In the genomic region with DNA sequence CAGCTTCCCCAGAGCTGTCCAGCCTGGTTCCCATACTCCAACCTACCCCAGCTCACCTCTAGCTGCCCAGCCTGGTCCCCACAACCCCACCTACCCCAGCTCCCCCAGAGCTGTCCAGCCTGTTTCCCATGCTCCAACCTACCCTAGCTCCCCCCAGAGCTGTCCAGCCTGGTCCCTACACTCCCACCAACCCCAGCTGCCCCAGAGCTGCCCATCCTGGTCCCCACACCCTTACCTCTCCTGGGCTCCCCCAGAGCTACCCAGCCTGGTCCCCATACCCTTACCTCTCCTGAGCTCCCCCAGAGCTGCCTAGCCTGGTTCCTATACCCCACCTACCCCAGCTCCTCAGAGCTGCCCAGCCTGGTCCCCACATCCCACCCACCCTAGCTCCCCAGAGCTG, we compare ENCODE assay signal across 24 mouse cellular contexts.
A peak's percentile ranks its signal among the peaks of the same experiment; 100 is the strongest.
DNase-seq lines count a peak whose midpoint lies in the region; ATAC-seq lines count a peak whose summit lies in the region.
"Had no signal": no experiment of that assay in that cellular context is flagged by ENCODE, and none has a peak within 500 bp of the region (broad histone marks: within the 10 kb centered on the region; RNA-seq: fewer than 3 reads in every experiment).

No protein-coding gene starts in this region.

- DNase-seq in embryonic facial prominence, embryonic 11.5 days (ENCODE audit: low spot score): no peak
- DNase-seq in embryonic facial prominence, embryonic 10.5 days (ENCODE audit: low spot score): no peak
- DNase-seq in hindbrain, embryonic 11.5 days (ENCODE audit: low spot score): no peak
- DNase-seq in hindbrain, embryonic 14.5 days (ENCODE audit: low spot score): no peak
- DNase-seq in midbrain, embryonic 11.5 days (ENCODE audit: low spot score, missing footprints): no peak
- no peak for DNase-seq in midbrain, embryonic 14.5 days
- DNase-seq in embryo, embryonic 9.5 days (ENCODE audit: extremely low spot score): no peak
- DNase-seq: adrenal gland, adult 8-10 months; cerebellum, adult 2 months; cerebellum, postnatal 14 days; gastrocnemius, postnatal 10 days; heart, adult 18-20 months; heart, postnatal 14 days; kidney, adult 18-20 months; kidney, postnatal 25 days; lung, embryonic 14.5 days had no signal

- no peaks in the 10 kb centered on the region for H3K27me3 ChIP-seq in embryonic facial prominence, embryonic 11.5 days (ENCODE audit: control insufficient read depth, insufficient read depth, low read length)
- no peaks in the 10 kb centered on the region for H3K27me3 ChIP-seq in embryonic facial prominence, embryonic 10.5 days (replicated peaks; ENCODE audit: low read depth, poor library complexity, severe bottlenecking)
- H3K27me3 ChIP-seq in hindbrain, embryonic 11.5 days (ENCODE audit: control insufficient read depth, insufficient read depth, low read length): no peaks in the 10 kb centered on the region
- H3K27me3 ChIP-seq in hindbrain, embryonic 14.5 days (ENCODE audit: control insufficient read depth, insufficient read depth, low read length): no peaks in the 10 kb centered on the region
- no peaks in the 10 kb centered on the region for H3K27me3 ChIP-seq in midbrain, embryonic 11.5 days (ENCODE audit: control insufficient read depth, insufficient read depth, low read length)
- no peaks in the 10 kb centered on the region for H3K27me3 ChIP-seq in midbrain, embryonic 14.5 days (ENCODE audit: control insufficient read depth, insufficient read depth, low read length)
- H3K27me3 ChIP-seq: forebrain, embryonic 12.5 days; hindbrain, embryonic 13.5 days; kidney, embryonic 15.5 days; limb, embryonic 13.5 days; midbrain, embryonic 12.5 days had no signal

- H3K4me2 ChIP-seq in embryonic facial prominence, embryonic 11.5 days (ENCODE audit: low read depth, low read length): no peak overlapping the region
- no peak overlapping the region for H3K4me2 ChIP-seq in hindbrain, embryonic 11.5 days (replicated peaks; ENCODE audit: low read depth, low read length)
- no peak overlapping the region for H3K4me2 ChIP-seq in hindbrain, embryonic 14.5 days (replicated peaks)
- no peak overlapping the region for H3K4me2 ChIP-seq in midbrain, embryonic 11.5 days
- no peak overlapping the region for H3K4me2 ChIP-seq in midbrain, embryonic 14.5 days (ENCODE audit: low read length)
- H3K4me2 ChIP-seq: forebrain, embryonic 12.5 days; hindbrain, embryonic 13.5 days; kidney, embryonic 15.5 days; limb, embryonic 13.5 days; lung, embryonic 14.5 days; midbrain, embryonic 12.5 days had no signal

- ATAC-seq in embryonic facial prominence, embryonic 11.5 days (replicated peaks; ENCODE audit: insufficient number of reproducible peaks, low FRiP score, low TSS enrichment, low read depth): peak; percentile 15; the same call in 1 of the 2 replicates
- peak; percentile 12 for ATAC-seq in hindbrain, embryonic 11.5 days (ENCODE audit: low FRiP score)
- ATAC-seq in hindbrain, embryonic 14.5 days (ENCODE audit: low FRiP score): no peak
- 0 out of 2 replicates have a peak, but pooled peaks have one; percentile 8 for ATAC-seq in midbrain, embryonic 11.5 days (ENCODE audit: low FRiP score)
- no peak for ATAC-seq in midbrain, embryonic 14.5 days (ENCODE audit: low FRiP score, low TSS enrichment)

- H3K9ac ChIP-seq in embryonic facial prominence, embryonic 11.5 days (replicated peaks; ENCODE audit: low read length): no peak overlapping the region
- no peak overlapping the region for H3K9ac ChIP-seq in hindbrain, embryonic 11.5 days (ENCODE audit: low read depth, low read length)
- H3K9ac ChIP-seq in hindbrain, embryonic 14.5 days: no peak overlapping the region
- H3K9ac ChIP-seq in midbrain, embryonic 11.5 days (ENCODE audit: low read length): no peak overlapping the region
- no peak overlapping the region for H3K9ac ChIP-seq in midbrain, embryonic 14.5 days (replicated peaks; ENCODE audit: low read length)
- H3K9ac ChIP-seq: forebrain, embryonic 12.5 days; hindbrain, embryonic 13.5 days; kidney, embryonic 15.5 days; limb, embryonic 13.5 days; liver, embryonic 14.5 days; lung, embryonic 14.5 days; midbrain, embryonic 12.5 days had no signal

- H3K9me3 ChIP-seq in embryonic facial prominence, embryonic 11.5 days (replicated peaks; ENCODE audit: control insufficient read depth, low read length): no peaks in the 10 kb centered on the region
- H3K9me3 ChIP-seq in embryonic facial prominence, embryonic 10.5 days: peaks cover 10% of the 10 kb centered on the region; the same call in 1 of the 2 replicates
- no peaks in the 10 kb centered on the region for H3K9me3 ChIP-seq in hindbrain, embryonic 11.5 days (ENCODE audit: control insufficient read depth, low read length)
- H3K9me3 ChIP-seq in hindbrain, embryonic 14.5 days (ENCODE audit: control insufficient read depth, low read length): no peaks in the 10 kb centered on the region
- H3K9me3 ChIP-seq in midbrain, embryonic 11.5 days (ENCODE audit: control insufficient read depth, low read length): no peaks in the 10 kb centered on the region; the same call in 1 of the 2 replicates
- H3K9me3 ChIP-seq in midbrain, embryonic 14.5 days (ENCODE audit: control insufficient read depth, low read length): 0 out of 2 replicates have a peak, but pooled peaks cover 8% of the 10 kb centered on the region
- H3K9me3 ChIP-seq: forebrain, embryonic 12.5 days; kidney, embryonic 15.5 days had no signal

- H3K27ac ChIP-seq in embryonic facial prominence, embryonic 11.5 days (replicated peaks; ENCODE audit: low read depth, low read length): no peak overlapping the region
- no peak overlapping the region for H3K27ac ChIP-seq in embryonic facial prominence, embryonic 10.5 days (replicated peaks)
- no peak overlapping the region for H3K27ac ChIP-seq in hindbrain, embryonic 11.5 days (ENCODE audit: low read depth, low read length)
- no peak overlapping the region for H3K27ac ChIP-seq in hindbrain, embryonic 14.5 days
- no peak overlapping the region for H3K27ac ChIP-seq in midbrain, embryonic 11.5 days (ENCODE audit: low read depth, low read length)
- no peak overlapping the region for H3K27ac ChIP-seq in midbrain, embryonic 14.5 days (replicated peaks; ENCODE audit: low read depth, low read length)
- H3K27ac ChIP-seq: forebrain, embryonic 12.5 days; hindbrain, embryonic 13.5 days; kidney, embryonic 15.5 days; limb, embryonic 13.5 days; liver, embryonic 14.5 days; midbrain, embryonic 12.5 days had no signal

- no peaks in the 10 kb centered on the region for H3K36me3 ChIP-seq in embryonic facial prominence, embryonic 11.5 days (replicated peaks; ENCODE audit: control insufficient read depth, insufficient read depth, low read depth, low read length)
- H3K36me3 ChIP-seq in embryonic facial prominence, embryonic 10.5 days (replicated peaks): no peaks in the 10 kb centered on the region
- H3K36me3 ChIP-seq in hindbrain, embryonic 11.5 days (ENCODE audit: control insufficient read depth, insufficient read depth, low read length): no peaks in the 10 kb centered on the region
- no peaks in the 10 kb centered on the region for H3K36me3 ChIP-seq in hindbrain, embryonic 14.5 days (replicated peaks; ENCODE audit: control insufficient read depth, insufficient read depth)
- H3K36me3 ChIP-seq in midbrain, embryonic 11.5 days (ENCODE audit: control insufficient read depth, insufficient read depth, low read length): no peaks in the 10 kb centered on the region
- no peaks in the 10 kb centered on the region for H3K36me3 ChIP-seq in midbrain, embryonic 14.5 days (ENCODE audit: control insufficient read depth, insufficient read depth, low read length)
- H3K36me3 ChIP-seq: forebrain, embryonic 12.5 days; G1E; hindbrain, embryonic 13.5 days; kidney, embryonic 15.5 days; limb, embryonic 13.5 days; midbrain, embryonic 12.5 days had no signal

- no peaks in the 10 kb centered on the region for H3K4me1 ChIP-seq in embryonic facial prominence, embryonic 11.5 days (ENCODE audit: control insufficient read depth, insufficient read depth, low read length)
- H3K4me1 ChIP-seq in embryonic facial prominence, embryonic 10.5 days: no peaks in the 10 kb centered on the region
- H3K4me1 ChIP-seq in hindbrain, embryonic 11.5 days (replicated peaks; ENCODE audit: control insufficient read depth, insufficient read depth, low read length): no peaks in the 10 kb centered on the region
- no peaks in the 10 kb centered on the region for H3K4me1 ChIP-seq in hindbrain, embryonic 14.5 days (replicated peaks; ENCODE audit: control insufficient read depth, insufficient read depth, low read length)
- no peaks in the 10 kb centered on the region for H3K4me1 ChIP-seq in midbrain, embryonic 11.5 days (ENCODE audit: control insufficient read depth, insufficient read depth, low read length)
- no peaks in the 10 kb centered on the region for H3K4me1 ChIP-seq in midbrain, embryonic 14.5 days (ENCODE audit: control insufficient read depth, insufficient read depth, low read length)
- H3K4me1 ChIP-seq: forebrain, embryonic 12.5 days; hindbrain, embryonic 13.5 days; kidney, embryonic 15.5 days; limb, embryonic 13.5 days; midbrain, embryonic 12.5 days had no signal

- H3K4me3 ChIP-seq in embryonic facial prominence, embryonic 11.5 days (ENCODE audit: low read depth, low read length): no peak overlapping the region
- H3K4me3 ChIP-seq in embryonic facial prominence, embryonic 10.5 days: no peak overlapping the region
- no peak overlapping the region for H3K4me3 ChIP-seq in hindbrain, embryonic 11.5 days (ENCODE audit: low read depth, low read length)
- no peak overlapping the region for H3K4me3 ChIP-seq in hindbrain, embryonic 14.5 days (replicated peaks; ENCODE audit: low read length)
- no peak overlapping the region for H3K4me3 ChIP-seq in midbrain, embryonic 11.5 days (ENCODE audit: low read depth, low read length)
- no peak overlapping the region for H3K4me3 ChIP-seq in midbrain, embryonic 14.5 days (replicated peaks; ENCODE audit: low read depth, low read length)
- H3K4me3 ChIP-seq: erythroblast, embryonic 14.5 days; forebrain, embryonic 12.5 days; hindbrain, embryonic 13.5 days; kidney, embryonic 15.5 days; limb, embryonic 13.5 days; midbrain, embryonic 12.5 days had no signal

Comparison
In these comparisons a context has a peak if more than half of its experiments do, and no peak if none do; other contexts are left out.
1. ATAC-seq: peak in embryonic facial prominence, embryonic 11.5 days (single experiment), hindbrain, embryonic 11.5 days (single experiment) and midbrain, embryonic 11.5 days (single experiment); none in hindbrain, embryonic 14.5 days (single experiment) and midbrain, embryonic 14.5 days (single experiment).